Mouse (Mus musculus) C2C12 (cell line): ENCODE data around the gene Gdf7.

Source experiments
- CEBPB ChIP-seq: IDR thresholded peaks from one replicate; pipeline ENCODE4 v1.6.1; 2011; ENCODE audit warnings: low read depth, mild to moderate bottlenecking, control low read depth, moderate library complexity
- CTCF ChIP-seq: IDR thresholded peaks from one replicate; pipeline ENCODE4 v1.5.1; 2011; ENCODE audit not compliant: control insufficient read depth, insufficient read depth, insufficient read length
- MAX ChIP-seq: IDR thresholded peaks from one replicate; pipeline ENCODE4 v1.6.1; 2011; ENCODE audit warnings: mild to moderate bottlenecking, control low read depth
- MYOG ChIP-seq: IDR thresholded peaks from one replicate; pipeline ENCODE4 v1.6.1; 2011; ENCODE audit not compliant: control insufficient read depth, insufficient read length; ENCODE audit errors: extremely low read depth
- USF1 ChIP-seq: IDR thresholded peaks from one replicate; pipeline ENCODE4 v1.6.1; 2011; ENCODE audit warnings: low read depth, mild to moderate bottlenecking, control low read depth, moderate library complexity

GRCm38 (mm10) chr12:8331489-8332173 lies 29.9 kb upstream of the Gdf7 start:
- TF ChIP-seq CTCF (no peak), MAX (no peak), MYOG (no peak), CEBPB (no peak), USF1 (no peak)
